Mouse (Mus musculus) G1E (cell line): ENCODE results near the gene Cfap43.

Source experiments
- CTCF ChIP-seq: IDR thresholded peaks from 2 replicates; pipeline ENCODE4 v1.5.1; 2012; ENCODE audit warnings: low read depth, low read length, inconsistent platforms, mixed read lengths
- GATA1 ChIP-seq: IDR thresholded peaks from 2 replicates; pipeline ENCODE4 v1.6.1; 2012; ENCODE audit warnings: borderline replicate concordance, low read length, inconsistent platforms, mixed read lengths
- POLR2AphosphoS5 ChIP-seq: IDR thresholded peaks from 2 replicates; pipeline ENCODE4 v1.6.1; 2012; ENCODE audit warnings: low read depth, low read length, inconsistent platforms; ENCODE audit not compliant: insufficient replicate concordance
- TAL1 ChIP-seq: conservative IDR thresholded peaks from 2 replicates; pipeline ENCODE4 v1.6.1; 2012; ENCODE audit warnings: low read depth, low read length, inconsistent platforms, mixed read lengths

DNA sequence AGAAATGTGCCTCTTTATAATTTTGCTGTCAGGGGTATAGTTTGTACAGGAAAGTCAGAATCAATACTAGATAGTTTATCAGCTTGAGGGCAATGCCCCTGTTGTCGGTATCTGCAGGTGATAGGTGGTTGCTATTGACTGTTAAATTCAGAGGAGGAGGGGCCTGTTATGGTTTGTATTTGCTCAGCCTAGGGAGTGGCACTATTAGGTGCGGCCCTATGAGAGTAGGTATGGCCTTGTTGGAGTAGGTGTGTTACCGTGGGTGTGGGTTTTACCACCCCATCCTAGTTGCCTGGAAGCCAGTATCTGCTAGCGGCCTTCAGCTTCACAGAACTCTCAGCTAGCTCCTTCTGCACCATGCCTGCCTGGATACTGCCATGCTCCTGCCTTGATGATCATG is 165.2 kb downstream of the Cfap43 start:
- no peak for TF ChIP-seq CTCF
- no peak for TF ChIP-seq GATA1
- TF ChIP-seq POLR2AphosphoS5 = no peak
- TF ChIP-seq TAL1 = no peak
